Mouse (Mus musculus) testis, adult 2 months (tissue): ENCODE results near the gene Armc8. TPM values are rescaled to one million over a fixed set of nuclear protein-coding genes. Genes with fewer than 3 reads are reported as not detected.

ENCODE experiments used
- H3K27ac ChIP-seq: fragments of 200-500 bp; 2 replicates; pipeline ENCODE4 v1.5.1; 2012; ENCODE audit warnings: low read depth, low read length; ENCODE audit not compliant: control insufficient read depth, insufficient read depth
- H3K27me3 ChIP-seq: fragments of 200-500 bp; 2 replicates; pipeline ENCODE4 v1.6.1; 2012; ENCODE audit warnings: mild to moderate bottlenecking, low read length, moderate library complexity; ENCODE audit not compliant: control insufficient read depth, insufficient read depth
- H3K36me3 ChIP-seq: fragments of 200-500 bp; 2 replicates; pipeline ENCODE4 v1.6.1; 2012; ENCODE audit warnings: mild to moderate bottlenecking, low read length; ENCODE audit not compliant: control insufficient read depth, insufficient read depth
- H3K4me1 ChIP-seq: fragments of 200-500 bp; 2 replicates; pipeline ENCODE4 v1.6.1; 2012; ENCODE audit warnings: low read length; ENCODE audit not compliant: control insufficient read depth, insufficient read depth
- H3K4me3 ChIP-seq: fragments of 200-500 bp; 2 replicates; pipeline ENCODE4 v1.5.1; 2012; ENCODE audit warnings: low read depth, mild to moderate bottlenecking, low read length, moderate library complexity, mixed read lengths; ENCODE audit not compliant: control insufficient read depth
- CTCF ChIP-seq: fragments of 200-500 bp; IDR thresholded peaks from 2 replicates; pipeline ENCODE4 v1.5.1; 2012; ENCODE audit warnings: low read depth, mild to moderate bottlenecking, inconsistent platforms, low read length, moderate library complexity; ENCODE audit not compliant: control insufficient read depth, insufficient read depth, insufficient replicate concordance
- POLR2A ChIP-seq: fragments of 200-500 bp; IDR thresholded peaks from 2 replicates; pipeline ENCODE4 v1.6.1; 2012; ENCODE audit warnings: low read depth, mild to moderate bottlenecking, inconsistent platforms, low read length, moderate library complexity; ENCODE audit not compliant: control insufficient read depth
- polyA plus RNA-seq: library from polyadenylated mRNA; depleted of rRNA; stranded (reverse); fragments of >200 nt; gene quantifications from 2 replicates; pipeline ENCODE4 v1.2.3, GENCODE M21; 2012

The Armc8 gene
- polyA plus RNA-seq, 1 experiment, result 11.9 TPM

DNA sequence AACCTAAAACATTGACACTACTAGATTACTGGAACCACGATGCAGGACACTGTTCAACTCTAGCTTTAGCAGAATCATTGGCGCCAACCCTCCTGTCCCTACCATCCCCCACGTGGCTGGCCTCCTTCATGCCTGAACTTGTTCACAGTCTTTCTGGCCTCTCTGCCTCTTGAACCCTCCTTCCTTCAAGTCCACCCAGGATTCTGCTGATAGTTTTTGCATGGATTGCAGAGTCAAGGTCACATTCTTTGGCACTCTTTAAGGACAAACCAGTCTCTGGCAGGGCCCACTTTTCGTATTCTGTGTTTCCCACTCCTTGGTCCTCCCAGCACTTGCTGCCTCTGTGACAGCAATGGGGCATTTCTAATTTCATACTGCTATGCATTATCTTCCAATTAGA is 85.5 kb downstream of the Armc8 start:
- no peak overlapping the region for H3K27ac ChIP-seq
- no peak overlapping the region for H3K4me3 ChIP-seq
- no peak for TF ChIP-seq CTCF
- no peak for TF ChIP-seq POLR2A
- peaks cover 6% of the 10 kb centered on the region for H3K4me1 ChIP-seq
- no peaks in the 10 kb centered on the region for H3K27me3 ChIP-seq
- no peaks in the 10 kb centered on the region for H3K36me3 ChIP-seq

DNA sequence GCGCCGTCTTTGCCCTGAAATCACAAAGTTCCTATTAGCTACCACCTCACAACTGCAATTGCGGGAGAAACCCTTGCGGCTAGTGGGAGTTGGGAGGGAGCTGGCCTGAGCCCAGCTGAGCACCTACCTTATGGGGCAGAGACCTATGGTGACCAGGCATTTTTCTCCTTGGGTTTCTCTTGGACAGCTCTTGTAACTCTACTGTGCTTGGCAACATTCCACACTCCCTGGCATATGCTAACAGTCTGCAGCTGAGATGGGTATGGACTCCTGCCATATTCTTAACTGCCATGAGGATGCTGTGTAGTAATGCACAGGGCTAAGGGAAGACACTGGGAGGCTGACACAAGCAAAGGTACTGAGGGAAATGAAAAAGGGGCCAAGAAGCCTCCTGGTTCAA is 87.9 kb downstream of the Armc8 start:
- no peaks in the 10 kb centered on the region for H3K36me3 ChIP-seq
- TF ChIP-seq CTCF, result no peak
- no peaks in the 10 kb centered on the region for H3K27me3 ChIP-seq
- H3K4me1 ChIP-seq, result peaks cover 6% of the 10 kb centered on the region
- H3K27ac ChIP-seq, result no peak overlapping the region
- H3K4me3 ChIP-seq, result no peak overlapping the region

DNA sequence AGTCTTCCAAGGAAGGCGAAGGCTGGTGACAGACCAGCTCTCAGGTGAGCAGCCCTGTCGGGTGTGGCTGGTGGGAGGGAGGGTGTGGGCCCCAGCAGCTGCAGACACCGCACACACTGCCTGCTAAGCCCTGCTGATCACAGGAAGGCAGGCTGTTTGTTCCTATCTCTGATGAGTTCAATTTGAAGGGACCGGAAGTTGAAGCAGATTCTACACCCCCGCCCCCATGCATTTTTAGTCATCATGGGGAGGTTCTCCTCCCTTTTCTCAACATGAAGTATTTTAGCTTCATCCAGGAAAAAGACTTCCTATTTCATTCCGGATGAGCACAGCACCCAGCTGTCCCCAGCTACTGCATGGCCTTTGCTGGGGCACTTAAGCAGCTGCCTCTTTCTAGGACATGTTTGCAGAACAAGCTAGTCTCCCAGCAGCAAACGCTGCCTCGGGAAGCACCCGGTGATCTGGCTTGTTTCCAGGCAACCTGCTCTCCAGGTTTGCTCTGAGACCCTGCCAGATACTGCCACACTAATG is 89.5 kb downstream of the Armc8 start:
- Histone ChIP-seq H3K27me3 (no peaks in the 10 kb centered on the region), H3K4me3 (no peak overlapping the region), H3K36me3 (no peaks in the 10 kb centered on the region), H3K27ac (no peak overlapping the region), H3K4me1 (peaks cover 6% of the 10 kb centered on the region)
- no peak for TF ChIP-seq CTCF
- TF ChIP-seq POLR2A, result no peak

DNA sequence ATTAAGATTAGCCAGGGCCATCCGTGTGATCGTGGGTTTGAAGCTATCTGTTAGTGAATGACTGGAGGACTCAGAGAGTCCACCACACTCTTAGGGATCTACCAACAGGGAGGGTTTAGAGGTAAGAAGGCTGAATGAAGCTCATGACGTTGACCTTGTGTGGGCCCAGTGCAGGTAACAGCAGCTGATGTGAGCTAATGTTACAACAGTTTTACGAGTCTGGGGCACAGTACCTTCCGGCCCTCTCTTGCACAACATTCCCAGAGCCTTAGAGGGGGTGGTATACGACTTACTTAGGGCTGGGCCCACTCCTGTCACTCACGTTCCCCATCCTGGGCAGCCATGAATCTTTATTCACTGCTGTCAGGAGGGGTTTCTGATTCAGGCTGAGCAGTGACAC is 97.4 kb downstream of the Armc8 start:
- Histone ChIP-seq H3K4me3 (no peak overlapping the region), H3K36me3 (no peaks in the 10 kb centered on the region), H3K4me1 (no peaks in the 10 kb centered on the region), H3K27me3 (no peaks in the 10 kb centered on the region), H3K27ac (no peak overlapping the region)
- no peak for TF ChIP-seq CTCF
- TF ChIP-seq POLR2A, result no peak

DNA sequence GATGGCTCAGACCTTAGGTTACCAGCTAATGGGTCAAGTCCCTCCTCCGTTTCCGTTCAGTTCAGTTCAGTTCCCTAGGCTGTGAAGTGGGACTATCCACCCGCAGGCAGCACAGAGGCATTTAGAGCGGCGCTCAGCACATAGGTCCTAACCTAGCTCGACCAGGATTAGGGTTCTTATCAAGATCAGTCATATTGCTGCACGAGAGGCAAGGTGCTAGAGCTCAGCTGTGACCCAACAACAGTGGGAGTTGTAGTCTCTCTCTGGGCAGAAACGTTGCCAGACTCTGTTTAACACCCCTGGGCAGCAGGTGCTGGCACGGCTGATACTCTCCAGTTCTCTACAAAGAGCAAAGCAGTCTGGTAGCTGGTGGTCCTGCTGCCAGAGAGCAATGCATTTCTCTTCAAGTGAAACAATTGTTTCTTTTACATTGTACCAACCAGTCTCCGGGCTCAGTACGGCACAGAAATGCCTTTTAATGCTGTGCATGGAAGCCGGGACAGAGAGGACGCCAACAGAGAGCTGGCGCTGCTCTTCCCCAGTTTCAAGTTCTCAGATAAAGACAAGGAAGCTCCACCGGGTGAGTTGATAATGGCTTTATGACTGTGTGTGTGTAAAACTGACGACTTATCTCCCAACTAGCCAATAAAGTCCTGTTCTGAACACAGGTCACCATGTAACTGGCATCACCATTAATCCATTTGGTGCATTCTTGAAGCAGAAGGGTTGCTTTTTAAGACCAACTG is 98.2 kb downstream of the Armc8 start:
- Histone ChIP-seq H3K27ac (no peak overlapping the region), H3K4me1 (no peaks in the 10 kb centered on the region), H3K4me3 (no peak overlapping the region), H3K36me3 (no peaks in the 10 kb centered on the region), H3K27me3 (no peaks in the 10 kb centered on the region)
- no peak for TF ChIP-seq POLR2A
- no peak for TF ChIP-seq CTCF

DNA sequence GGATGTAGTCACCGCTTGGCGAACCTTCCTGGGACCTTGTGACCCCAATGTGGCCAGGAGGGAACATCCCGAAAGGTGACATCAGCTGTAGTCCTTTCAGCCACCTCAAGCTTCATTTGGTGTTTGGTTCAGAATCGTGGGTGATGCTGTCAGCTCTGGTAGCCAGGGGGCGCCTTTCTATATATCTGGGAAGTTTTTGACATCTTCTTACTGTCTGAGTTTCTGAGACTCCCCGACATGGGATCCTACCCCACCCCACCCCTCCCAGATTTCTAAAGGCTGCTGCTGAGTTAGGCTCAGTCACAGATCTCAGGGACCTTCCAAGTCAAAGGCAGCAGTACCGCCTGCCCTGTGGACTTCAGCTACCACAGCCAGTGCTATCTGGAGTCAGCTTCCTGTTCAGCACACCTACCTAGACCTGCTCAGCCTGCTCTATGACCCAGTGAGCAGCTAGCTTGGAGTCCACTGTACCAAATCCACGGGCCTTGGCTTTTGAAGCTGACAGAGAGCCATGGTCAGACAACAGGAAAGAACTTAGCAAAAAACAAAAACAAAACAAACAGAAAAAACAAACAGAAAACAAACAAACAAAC is 98.9 kb downstream of the Armc8 start:
- no peaks in the 10 kb centered on the region for H3K36me3 ChIP-seq
- H3K4me1 ChIP-seq, result no peaks in the 10 kb centered on the region
- TF ChIP-seq POLR2A (no peak), CTCF (no peak)
- no peak overlapping the region for H3K27ac ChIP-seq
- H3K27me3 ChIP-seq, result no peaks in the 10 kb centered on the region
- no peak overlapping the region for H3K4me3 ChIP-seq

DNA sequence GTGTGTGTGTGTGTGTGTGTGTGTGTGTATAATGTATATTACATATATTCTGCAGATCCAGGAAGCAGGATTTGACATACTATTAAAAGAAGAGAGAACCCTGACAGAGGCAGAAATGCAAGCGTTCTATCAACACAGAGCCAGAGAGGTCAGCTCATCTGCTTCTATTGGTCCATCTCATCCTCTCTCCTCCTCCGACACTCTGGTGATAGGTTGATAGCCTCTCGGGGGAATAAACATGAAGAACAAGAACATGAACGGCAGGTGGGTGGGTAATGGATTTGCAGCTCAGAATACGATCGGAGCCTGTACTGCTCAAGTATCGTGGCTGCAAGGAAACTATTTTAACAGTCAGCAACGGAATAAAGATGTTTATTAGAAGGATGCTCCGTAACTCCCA is 100.1 kb downstream of the Armc8 start:
- TF ChIP-seq POLR2A, result no peak
- no peak for TF ChIP-seq CTCF
- Histone ChIP-seq H3K4me3 (no peak overlapping the region), H3K27me3 (no peaks in the 10 kb centered on the region), H3K4me1 (no peaks in the 10 kb centered on the region), H3K27ac (no peak overlapping the region), H3K36me3 (no peaks in the 10 kb centered on the region)
